Mouse (Mus musculus) large intestine, adult 2 months (tissue): Measurements from ENCODE around the gene Xylt1. TPM values are rescaled to one million over a fixed set of nuclear protein-coding genes. Genes with fewer than 3 reads are reported as not detected.

Experiments
- DNase-seq: peaks from one replicate; pipeline ENCODE4 v3.0.0-alpha.2; 2012; ENCODE audit warnings: low read depth, low spot score
- WGBS: fragments of 180-500 bp; shearing (Covaris S2); methylation state at CpG from one replicate; pipeline ENCODE4 v1.1.7; 2018; 5-methylcytosine and 5-hydroxymethylcytosine counted together
- polyA plus RNA-seq: library from polyadenylated mRNA; depleted of rRNA; stranded (reverse); fragments of >200 nt; gene quantifications from 2 replicates; pipeline ENCODE4 v1.2.3, GENCODE M21; 2012

Xylt1 gene
- polyA plus RNA-seq, 1 experiment = 1.1 TPM

DNA sequence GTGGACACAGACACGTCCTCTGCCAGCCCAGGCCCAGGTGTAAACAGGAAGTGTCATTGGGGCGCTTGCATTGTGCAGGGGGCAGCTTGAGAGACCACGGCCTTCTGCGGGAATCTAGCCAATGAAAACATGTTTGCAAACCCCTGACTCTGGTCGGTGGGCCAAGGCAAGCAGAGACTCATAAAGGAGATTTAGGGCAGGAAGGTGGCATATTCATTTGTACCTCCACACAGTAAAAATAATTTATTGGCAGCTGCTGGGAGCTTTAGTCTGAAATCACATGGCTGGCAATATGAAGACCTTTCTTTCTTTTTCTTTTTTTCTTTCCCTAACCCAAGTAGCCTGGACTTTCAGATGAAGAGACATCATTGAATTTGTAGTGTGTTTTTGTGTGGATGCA lies 159.6 kb downstream of the Xylt1 start:
- no peak for DNase-seq

DNA sequence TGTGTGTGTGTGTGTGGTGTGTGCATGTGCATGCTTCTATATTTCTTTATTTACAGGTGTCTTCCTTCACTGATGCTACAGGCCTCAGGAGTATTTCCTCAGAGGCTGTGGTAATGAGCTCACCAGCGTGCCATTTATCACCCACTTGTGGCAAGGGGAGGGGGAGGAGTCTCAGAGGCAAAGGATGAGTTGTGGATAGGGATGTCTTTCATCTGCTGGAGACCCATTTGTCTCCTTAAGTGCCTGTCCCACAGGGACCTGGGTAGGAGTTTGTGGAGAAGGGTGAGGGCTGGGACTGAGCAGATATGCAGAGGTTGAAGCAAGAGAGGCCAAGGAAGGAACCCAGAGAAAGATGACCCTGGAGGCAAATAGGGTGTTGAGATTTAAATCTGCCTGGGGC lies 160.3 kb downstream of the Xylt1 start:
- WGBS = 81% methylated on average over 1 of the region's 1 CpGs
- DNase-seq = no peak

More for the DNA sequence above, 159.6 kb downstream of the Xylt1 start:
- WGBS = 36% methylated on average over 5 of the region's 5 CpGs

DNA sequence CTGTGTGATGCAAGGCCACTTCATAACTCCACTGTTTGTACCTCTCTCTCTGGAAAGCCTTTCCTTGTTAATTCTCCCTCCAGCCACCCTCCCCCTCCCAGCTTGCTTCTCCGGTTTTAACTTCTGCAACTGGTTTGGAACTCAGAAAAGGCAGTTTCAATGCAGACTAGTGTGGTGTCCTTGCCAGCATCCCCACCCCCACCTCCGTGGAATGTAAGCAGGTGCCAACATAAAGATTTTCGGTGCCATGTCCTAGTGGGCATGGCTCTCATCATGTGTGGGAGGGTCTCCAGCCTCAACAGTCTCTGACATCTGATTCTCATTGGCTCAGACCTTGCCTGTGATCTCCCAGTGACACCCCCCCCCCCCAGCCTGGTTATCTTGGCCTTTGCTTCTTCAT lies 160.9 kb downstream of the Xylt1 start:
- no peak for DNase-seq
- WGBS = 62% methylated on average over 3 of the region's 3 CpGs

DNA sequence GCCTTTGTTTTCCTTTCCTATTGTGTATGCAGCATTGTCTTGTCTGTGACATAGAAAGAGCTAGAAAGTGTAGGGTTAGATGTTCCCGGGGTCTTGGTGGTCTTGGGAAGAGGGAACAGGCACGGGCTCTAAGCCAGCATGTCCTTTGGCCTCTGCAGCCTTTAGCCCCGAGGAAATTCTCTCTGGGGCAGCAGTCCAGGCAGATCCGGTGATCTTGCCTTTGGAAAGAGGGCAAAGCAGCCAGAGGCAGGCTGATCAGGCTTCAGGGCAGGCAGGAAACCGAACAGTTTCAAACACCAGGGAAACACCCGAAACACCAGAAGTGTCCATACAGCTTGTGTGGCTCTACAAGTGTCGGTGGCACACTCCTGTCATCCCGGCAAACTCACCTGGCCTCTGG lies 162.3 kb downstream of the Xylt1 start:
- no peak for DNase-seq
- 71% methylated on average over 8 of the region's 8 CpGs for whole genome bisulfite sequencing

DNA sequence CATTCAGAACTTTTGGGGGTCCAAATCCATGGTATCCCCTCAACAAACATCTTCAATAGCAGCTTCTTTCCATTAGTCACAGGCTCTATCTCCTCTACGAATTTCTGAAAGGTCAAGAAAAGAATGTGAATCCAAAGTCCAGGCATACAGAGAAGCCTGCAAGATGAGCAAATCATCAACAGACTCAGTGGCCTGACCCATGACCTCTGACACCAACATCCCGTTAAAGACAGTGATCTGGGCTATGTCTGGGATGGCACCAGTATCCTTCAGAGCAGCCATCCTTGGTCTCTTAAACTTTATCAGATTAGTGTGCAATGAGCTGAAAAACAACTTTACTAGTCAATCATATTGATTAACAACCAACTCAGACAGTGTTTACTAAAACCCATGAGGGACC lies 163.3 kb downstream of the Xylt1 start:
- no peak for DNase-seq
- 32% methylated on average over 2 of the region's 2 CpGs for WGBS

DNA sequence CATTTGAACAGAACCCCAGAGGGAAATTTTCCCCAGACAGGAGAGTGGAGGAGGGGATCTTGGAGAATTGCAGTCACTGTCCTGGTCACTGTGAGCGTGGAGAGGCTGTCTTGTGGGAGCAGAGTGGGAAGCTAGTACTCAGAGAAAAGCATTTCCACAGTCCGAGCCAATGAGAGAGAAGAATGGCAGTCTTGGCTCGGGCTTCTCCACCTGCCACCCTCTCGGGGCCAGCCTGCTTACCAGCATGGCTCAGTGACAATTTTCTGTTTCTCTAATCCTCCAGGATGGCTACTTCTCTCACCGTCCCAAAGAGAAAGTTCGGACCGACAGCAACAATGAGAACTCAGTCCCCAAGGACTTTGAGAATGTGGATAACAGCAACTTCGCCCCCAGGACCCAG lies 167.5 kb downstream of the Xylt1 start:
- WGBS = 84% methylated on average over 8 of the region's 8 CpGs
- no peak for DNase-seq

DNA sequence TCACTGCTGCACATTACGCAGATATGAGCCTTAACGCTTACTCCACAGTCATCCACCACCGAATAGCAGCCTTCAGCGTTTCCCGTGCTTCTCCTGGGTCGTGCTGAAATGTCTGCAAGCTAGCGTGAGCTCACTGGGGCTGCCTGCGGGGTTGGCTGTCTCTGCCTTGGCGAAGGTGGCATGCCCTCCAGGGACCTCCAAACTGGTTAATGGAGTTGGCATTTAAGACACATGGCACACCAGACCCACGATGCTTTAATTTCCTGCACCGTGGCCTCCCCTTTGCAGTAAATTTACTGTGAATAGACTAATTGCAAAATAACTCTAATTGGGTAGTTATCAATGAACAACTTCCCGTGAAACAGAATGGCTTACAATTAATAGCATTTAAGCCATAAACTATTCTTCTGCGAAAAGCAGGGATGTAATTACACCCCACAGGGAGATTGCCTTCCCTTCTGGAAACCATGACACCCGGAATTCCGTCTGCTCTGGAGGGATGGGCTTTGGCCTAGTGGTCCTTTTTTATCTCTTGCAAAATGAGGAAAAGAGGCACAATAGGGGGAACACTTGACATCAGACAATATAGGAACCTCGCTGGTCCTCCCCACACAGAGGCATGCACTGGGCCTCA lies 170.3 kb downstream of the Xylt1 start:
- WGBS = 89% methylated on average over 16 of the region's 16 CpGs
- no peak for DNase-seq

DNA sequence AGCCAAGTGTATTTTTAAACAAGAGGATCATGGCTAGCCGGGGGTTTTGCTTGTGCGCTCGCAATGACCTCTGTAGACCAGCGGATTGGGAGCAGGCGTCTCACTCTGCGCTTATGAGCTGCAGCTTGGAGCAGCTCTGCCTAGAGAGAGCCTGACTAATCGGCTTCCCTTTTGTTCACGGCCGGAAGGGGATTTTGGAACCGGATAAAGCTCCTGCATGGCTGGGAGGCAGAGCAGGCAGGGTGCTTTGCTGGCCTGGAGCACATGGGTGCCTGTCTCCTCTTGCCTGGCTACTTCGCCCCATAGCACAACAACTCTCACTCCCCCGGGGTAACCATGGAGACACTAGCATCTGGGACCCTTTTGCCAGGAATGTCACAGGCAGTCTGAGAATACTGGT lies 172.4 kb downstream of the Xylt1 start:
- no peak for DNase-seq
- WGBS = 73% methylated on average over 12 of the region's 12 CpGs

DNA sequence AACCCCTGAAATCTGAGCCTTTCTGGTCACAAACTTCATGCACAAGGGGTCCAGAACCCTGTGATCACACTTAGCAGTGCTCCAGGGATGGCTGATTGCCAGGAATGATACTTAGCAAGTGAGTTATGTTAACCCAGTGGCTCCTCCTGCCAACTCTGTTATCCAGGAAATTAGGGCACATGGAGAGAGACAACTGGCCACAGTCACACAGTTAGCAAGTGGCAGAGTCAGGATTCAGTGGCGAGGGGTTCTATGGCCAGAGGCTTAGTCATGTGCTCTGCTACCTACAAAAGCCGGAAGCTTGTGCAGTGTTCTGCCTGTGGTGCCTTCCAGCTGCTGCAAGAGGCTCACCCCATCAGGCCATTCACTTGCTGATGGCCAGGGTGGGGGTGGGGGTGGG lies 175.0 kb downstream of the Xylt1 start:
- no peak for DNase-seq
- WGBS = 84% methylated on average over 2 of the region's 2 CpGs

DNA sequence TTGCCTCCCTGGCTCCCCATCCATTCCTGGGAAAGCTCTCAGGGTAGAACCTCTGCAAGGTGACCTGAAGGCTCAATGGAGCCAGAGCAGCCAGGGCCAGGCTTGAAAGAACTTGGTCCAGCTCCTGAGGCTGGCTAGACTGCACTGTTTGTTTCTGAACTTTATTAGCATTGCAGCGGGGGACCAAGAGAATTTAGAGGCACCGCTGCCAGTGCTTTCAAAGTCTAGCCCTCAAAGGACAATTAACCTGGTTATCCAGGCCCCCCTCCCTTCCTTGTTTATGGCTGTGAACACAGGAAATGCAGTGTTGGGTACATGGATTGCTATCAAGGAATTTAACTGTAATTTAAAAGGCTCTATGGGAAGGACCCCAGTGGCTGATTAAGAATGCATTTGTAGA lies 177.4 kb downstream of the Xylt1 start:
- DNase-seq = no peak
- 43% methylated on average over 2 of the region's 2 CpGs for WGBS

DNA sequence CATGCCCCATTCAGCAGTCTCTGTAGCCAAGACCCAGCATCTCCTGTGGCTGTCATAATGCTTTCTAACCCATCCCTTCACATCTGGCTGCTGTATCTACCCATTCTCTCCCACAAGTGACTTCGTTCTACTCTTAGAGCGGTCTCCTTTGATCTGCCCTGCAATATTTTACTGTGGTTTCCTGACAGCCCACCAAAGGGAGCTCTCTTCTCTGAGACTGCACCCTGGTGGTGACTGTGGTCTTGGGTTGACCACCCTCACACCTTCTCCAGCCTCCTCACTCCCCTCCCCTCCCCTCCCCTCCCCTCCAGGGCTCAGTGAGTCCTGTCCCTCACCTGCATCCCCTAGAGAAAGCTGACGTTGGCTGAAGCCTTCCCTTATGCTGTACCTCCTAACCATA lies 178.3 kb downstream of the Xylt1 start:
- DNase-seq = no peak
- WGBS = 91% methylated on average over 3 of the region's 3 CpGs

DNA sequence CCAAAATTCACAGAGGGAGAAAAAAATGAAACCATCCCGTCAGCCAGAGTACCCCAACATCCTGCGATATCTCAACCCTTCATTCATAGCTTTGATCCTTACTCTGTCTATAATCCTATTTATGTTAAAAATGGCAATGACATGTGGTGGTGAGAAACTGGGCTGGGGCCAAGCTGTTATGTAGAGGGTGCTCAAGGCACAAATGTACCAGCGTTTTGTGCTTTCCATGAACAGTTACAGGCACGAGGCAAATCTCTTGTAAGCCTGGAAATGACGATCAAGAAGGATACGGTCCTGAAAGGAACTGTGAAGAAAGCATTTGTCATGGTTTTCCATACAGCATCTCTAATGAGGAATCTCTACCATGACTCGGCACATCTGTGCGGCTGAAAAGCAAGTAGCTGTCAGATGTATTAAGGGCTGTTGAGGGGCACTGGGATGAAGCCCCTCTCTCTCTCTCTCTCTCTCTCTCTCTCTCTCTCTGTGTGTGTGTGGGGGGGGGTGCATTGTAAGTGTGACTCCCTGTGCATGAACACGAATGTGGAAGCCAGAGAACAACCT lies 183.2 kb downstream of the Xylt1 start:
- 86% methylated on average over 9 of the region's 9 CpGs for WGBS
- no peak for DNase-seq

DNA sequence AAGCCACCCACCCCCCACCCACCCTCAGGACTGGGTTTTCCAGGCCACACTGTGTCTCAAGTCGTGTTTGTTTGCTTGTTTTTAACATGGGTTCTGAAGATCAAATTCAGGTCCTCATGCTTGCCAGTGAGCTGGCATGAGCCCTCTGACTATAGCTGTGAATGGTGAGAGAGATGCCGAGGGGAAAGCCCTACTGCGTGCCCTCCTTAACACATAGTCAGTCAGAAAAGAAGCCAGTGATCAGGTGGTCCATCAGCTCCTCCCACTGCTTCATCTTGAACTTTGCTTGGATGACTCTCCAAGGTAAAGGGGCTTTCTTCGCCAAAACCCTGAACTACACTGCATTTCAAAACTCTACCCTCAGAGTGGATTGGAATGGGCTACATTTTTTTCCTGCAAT lies 183.8 kb downstream of the Xylt1 start:
- no peak for DNase-seq
- 88% methylated on average over 4 of the region's 4 CpGs for WGBS

DNA sequence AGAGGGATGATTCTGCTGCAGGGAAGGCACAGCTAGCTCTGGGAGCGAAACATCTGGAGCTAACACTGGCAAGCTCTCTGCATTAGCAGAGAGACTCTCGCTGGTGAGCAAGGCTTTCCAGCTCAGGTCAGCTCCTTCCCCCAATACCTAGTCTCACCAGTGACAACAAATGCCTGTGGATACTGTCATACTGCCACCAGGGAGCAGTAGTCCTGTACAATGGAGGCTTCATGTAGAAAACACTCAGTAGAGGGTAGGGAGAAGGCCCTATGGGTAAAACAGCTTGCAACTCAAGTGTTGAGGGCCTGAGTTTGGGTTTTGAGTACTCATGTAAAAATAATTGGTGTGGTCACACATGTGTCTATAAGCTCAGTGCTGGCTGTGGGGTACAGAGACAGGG lies 185.3 kb downstream of the Xylt1 start:
- DNase-seq = no peak
- WGBS = 84% methylated on average over 2 of the region's 2 CpGs

DNA sequence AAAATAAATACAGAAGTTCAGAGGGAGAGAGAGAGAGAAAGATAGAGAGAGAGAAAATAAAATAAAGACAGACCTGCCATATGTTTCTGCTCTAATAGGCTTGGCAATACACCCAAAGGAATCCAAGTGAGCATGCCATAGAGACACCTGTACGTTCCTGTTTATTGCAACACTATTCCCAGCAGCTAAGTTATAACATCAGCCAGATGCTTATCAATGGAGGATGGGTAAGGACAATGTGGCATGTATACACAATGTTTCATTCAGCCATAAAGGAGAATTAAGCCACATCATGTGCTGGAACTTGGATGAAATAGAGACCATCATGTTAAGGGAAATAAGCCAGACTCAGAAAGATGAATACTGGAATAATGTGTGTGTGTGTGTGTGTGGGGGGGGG lies 186.1 kb downstream of the Xylt1 start:
- DNase-seq = no peak
- 47% methylated on average over 1 of the region's 1 CpGs for WGBS

DNA sequence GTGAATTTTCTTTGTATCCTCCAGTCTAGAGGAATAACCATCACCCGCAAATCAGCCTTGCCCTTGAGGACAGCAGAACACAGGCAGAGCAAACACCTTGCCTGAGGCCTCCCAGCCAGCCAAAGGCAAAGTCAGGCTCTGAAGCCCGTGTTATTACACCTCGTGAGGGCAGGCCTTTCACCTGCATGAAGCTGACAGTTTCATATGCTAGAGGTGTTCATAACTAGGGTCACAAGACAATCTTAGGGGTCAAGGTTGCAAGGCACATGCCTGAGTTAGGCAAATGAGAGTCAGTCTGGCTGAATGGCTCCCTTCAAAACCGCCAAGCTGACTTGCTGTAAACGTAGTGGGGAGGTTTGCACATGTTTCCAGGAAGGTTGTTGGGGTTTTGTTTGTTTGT lies 186.5 kb downstream of the Xylt1 start:
- WGBS = 68% methylated on average over 5 of the region's 5 CpGs

DNA sequence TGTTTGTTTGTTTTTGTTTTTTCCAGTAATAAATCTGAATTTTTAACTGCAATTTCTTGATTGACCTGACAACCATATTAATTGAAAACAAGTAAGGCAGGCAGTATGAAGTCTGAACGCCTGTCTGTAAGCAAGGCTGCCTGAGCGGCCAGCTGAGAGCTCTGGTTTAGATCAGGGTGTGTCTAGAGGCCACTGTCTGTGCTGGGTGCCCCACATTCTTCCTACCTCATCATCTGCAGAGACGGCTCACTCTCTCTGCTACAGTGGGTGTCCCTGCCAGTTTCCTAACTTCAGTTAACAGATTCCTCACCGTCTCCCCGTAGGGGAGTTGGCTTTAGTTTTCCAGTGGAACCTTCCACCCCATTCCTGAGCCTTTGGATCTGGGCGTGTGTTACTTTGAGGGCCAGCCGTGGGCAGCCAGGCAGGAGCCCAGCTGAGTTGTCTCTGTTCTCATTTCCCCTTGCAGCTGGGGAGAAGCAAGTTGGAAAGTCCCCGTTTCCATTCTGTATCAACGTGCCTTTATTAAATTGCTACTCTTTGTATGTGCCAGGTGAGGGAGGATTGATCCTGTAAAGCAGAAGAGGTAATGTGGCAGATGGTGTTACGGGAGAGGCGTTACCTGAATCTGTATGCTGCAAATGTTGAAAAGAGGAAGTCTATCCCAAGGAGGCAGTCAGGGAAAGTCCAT lies 187.0 kb downstream of the Xylt1 start:
- no peak for DNase-seq
- WGBS = 40% methylated on average over 11 of the region's 11 CpGs

More for the DNA sequence above, 186.5 kb downstream of the Xylt1 start:
- DNase-seq = no peak

DNA sequence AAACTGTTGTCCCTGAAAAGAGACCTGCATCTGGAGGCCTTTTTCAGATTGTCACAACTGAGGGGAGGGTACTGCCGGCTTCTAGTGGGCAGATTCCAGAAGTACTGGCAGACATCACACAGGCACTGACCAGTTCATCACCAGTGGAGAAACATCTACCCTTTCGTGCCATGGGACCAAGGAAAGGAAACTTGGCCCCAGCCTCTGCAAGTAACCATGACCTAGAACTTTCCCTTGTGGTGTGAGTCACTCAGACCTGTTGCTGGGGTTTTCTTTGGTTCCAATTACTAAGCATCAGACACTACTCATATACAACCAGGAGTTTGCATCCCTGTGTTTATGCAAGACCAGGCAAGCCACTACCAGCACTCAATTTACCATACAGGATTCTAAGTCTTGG lies 190.4 kb downstream of the Xylt1 start:
- DNase-seq = no peak
- WGBS = 82% methylated on average over 2 of the region's 2 CpGs

DNA sequence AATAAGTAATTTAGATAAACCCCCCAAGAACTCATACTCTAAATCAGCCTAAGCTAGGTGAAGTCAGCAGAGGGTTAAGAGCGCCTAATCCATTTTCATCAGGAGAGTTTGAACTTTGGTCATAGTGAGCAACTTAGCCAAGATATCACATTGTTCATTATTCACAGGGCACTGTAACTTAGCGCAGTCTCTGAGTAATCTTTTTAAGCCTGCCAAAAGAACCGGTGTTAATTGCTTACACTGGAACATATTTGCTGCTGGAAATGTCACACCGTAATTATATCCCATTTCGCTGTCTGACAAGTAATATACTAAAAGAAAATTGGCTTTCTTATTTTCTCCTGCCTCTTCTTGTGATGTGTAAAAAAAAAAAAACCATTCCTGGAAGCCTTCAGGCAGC lies 190.9 kb downstream of the Xylt1 start:
- no peak for DNase-seq
- WGBS = 25% methylated on average over 5 of the region's 5 CpGs

DNA sequence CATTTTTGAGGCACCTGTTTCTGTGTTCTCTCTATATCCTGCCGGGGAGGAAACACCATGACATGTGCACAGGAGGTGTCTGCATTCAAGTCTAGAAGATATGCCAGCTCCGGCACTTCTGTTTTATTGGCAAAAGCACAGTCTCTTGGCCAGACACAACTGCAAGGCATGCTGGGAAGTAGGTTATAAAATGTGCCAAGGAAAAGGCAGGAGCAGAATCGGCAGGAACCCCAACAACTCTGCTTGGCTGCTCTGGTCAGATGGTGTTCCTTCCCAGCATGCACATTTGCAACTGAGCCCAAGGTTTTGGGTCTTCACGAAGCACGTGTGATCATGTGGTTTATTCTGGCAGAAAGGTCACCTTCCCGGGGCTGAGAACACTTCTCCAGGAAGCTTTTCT lies 192.4 kb downstream of the Xylt1 start:
- no peak for DNase-seq
- WGBS = 29% methylated on average over 6 of the region's 6 CpGs

DNA sequence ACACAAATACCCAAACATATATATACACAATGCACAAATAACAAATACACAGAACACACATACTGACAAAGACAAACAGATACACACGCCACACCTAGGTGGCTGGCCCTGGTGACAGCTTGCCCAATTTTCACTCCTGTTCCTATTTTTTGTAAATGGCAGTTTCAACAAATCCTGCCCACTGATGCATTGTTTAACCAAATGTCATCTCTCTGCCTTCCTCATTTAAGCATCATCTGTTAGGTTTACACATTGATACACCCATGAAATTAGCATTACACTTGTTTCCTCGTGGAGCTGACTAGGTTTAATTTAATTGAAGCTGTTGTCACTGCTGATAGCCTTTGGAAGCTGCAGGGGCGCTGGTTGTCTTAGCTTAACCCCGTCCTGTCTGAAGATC lies 194.6 kb downstream of the Xylt1 start:
- DNase-seq = no peak
- 61% methylated on average over 4 of the region's 4 CpGs for WGBS
